Mouse (Mus musculus): Measurements from ENCODE around the gene Olfml1. TPM values are rescaled to one million over a fixed set of nuclear protein-coding genes. Genes with fewer than 3 reads are reported as not detected.

The Olfml1 gene
- polyA plus RNA-seq, 1 experiment = 3.5 TPM

GRCm38 (mm10) chr7:107536516-107536915 lies 30.7 kb upstream of the Olfml1 start:
- H3K36me3 ChIP-seq (ENCODE audit: control insufficient read depth, insufficient read depth, low read length) = no peaks in the 10 kb centered on the region
- TF ChIP-seq POLR2A (IDR thresholded peaks at IDR 0.05; ENCODE audit: low read depth, low read length) (no peak), CTCF (IDR thresholded peaks at IDR 0.05; ENCODE audit: extremely low read depth, insufficient read depth, insufficient read length, insufficient replicate concordance) (no peak)
- no peak for DNase-seq (ENCODE audit: low read depth in 1 of 2, low spot score in 2 of 2)
- H3K4me1 ChIP-seq (ENCODE audit: control insufficient read depth, insufficient read depth, insufficient read length) = no peaks in the 10 kb centered on the region
- no peak overlapping the region for H3K27ac ChIP-seq (ENCODE audit: insufficient read depth, low read length)
- WGBS = 86% methylated on average over 6 of the region's 6 CpGs
- no peak overlapping the region for H3K4me3 ChIP-seq (ENCODE audit: extremely low read depth, insufficient read depth, insufficient read length)
- H3K27me3 ChIP-seq (ENCODE audit: control insufficient read depth, insufficient read depth, low read length) = no peaks in the 10 kb centered on the region

DNA sequence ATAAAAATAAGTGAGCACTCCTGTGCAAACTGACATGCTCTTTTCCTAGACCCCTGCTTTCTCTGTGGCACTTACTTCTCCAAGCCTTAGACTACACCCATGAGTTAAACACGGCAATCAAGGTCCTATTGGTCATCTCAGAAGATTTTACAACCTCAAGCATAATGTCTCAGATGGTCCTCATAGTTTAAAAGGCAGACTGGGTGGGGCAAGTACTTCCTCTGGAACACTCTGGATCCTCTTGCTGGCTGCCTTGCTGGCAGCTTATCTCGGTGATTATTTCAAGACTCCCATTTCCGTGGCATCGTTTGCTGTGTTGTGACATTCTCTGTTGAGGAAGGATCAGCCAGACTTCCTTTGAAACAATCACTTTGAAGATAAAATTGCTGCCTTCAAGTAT lies 27.2 kb upstream of the Olfml1 start:
- no peak for TF ChIP-seq POLR2A (IDR thresholded peaks at IDR 0.05; ENCODE audit: low read depth, low read length)
- no peak for TF ChIP-seq CTCF (IDR thresholded peaks at IDR 0.05; ENCODE audit: extremely low read depth, insufficient read depth, insufficient read length, insufficient replicate concordance)
- no peaks in the 10 kb centered on the region for H3K36me3 ChIP-seq (ENCODE audit: control insufficient read depth, insufficient read depth, low read length)
- WGBS = 39% methylated on average over 4 of the region's 4 CpGs
- no peaks in the 10 kb centered on the region for H3K4me1 ChIP-seq (ENCODE audit: control insufficient read depth, insufficient read depth, insufficient read length)
- no peaks in the 10 kb centered on the region for H3K27me3 ChIP-seq (ENCODE audit: control insufficient read depth, insufficient read depth, low read length)
- no peak overlapping the region for H3K27ac ChIP-seq (ENCODE audit: insufficient read depth, low read length)
- H3K4me3 ChIP-seq (ENCODE audit: extremely low read depth, insufficient read depth, insufficient read length) = no peak overlapping the region
- DNase-seq (ENCODE audit: low read depth in 1 of 2, low spot score in 2 of 2) = no peak

GRCm38 (mm10) chr7:107545011-107545410 lies 22.2 kb upstream of the Olfml1 start:
- H3K4me3 ChIP-seq (ENCODE audit: extremely low read depth, insufficient read depth, insufficient read length) = no peak overlapping the region
- no peaks in the 10 kb centered on the region for H3K36me3 ChIP-seq (ENCODE audit: control insufficient read depth, insufficient read depth, low read length)
- H3K27me3 ChIP-seq (ENCODE audit: control insufficient read depth, insufficient read depth, low read length) = no peaks in the 10 kb centered on the region
- 89% methylated on average over 1 of the region's 1 CpGs for WGBS
- DNase-seq (ENCODE audit: low read depth in 1 of 2, low spot score in 2 of 2) = no peak
- H3K27ac ChIP-seq (ENCODE audit: insufficient read depth, low read length) = no peak overlapping the region
- TF ChIP-seq CTCF (IDR thresholded peaks at IDR 0.05; ENCODE audit: extremely low read depth, insufficient read depth, insufficient read length, insufficient replicate concordance) (no peak), POLR2A (IDR thresholded peaks at IDR 0.05; ENCODE audit: low read depth, low read length) (no peak)
- no peaks in the 10 kb centered on the region for H3K4me1 ChIP-seq (ENCODE audit: control insufficient read depth, insufficient read depth, insufficient read length)

DNA sequence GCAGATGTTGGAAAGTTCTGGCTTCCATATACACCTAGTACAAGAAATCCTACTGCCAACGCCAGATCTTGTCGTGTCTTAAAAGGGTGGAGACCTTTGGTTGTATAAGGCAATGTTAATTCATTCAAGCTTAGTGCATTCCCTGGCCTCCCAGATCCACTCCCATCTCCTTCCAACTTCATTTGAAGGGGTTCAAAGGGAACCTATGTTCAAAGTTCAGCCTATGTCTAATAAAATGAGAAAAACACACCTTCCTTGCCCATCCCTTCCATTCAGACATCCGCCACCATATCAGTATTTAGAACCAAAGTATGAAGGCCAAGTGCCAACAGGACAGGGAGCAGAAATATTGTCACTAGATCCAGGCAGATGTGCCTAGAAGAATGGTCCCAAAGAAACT lies 19.4 kb upstream of the Olfml1 start:
- Histone ChIP-seq H3K27me3 (ENCODE audit: control insufficient read depth, insufficient read depth, low read length) (no peaks in the 10 kb centered on the region), H3K27ac (ENCODE audit: insufficient read depth, low read length) (no peak overlapping the region), H3K36me3 (ENCODE audit: control insufficient read depth, insufficient read depth, low read length) (no peaks in the 10 kb centered on the region), H3K4me3 (ENCODE audit: extremely low read depth, insufficient read depth, insufficient read length) (no peak overlapping the region), H3K4me1 (ENCODE audit: control insufficient read depth, insufficient read depth, insufficient read length) (no peaks in the 10 kb centered on the region)
- TF ChIP-seq CTCF (IDR thresholded peaks at IDR 0.05; ENCODE audit: extremely low read depth, insufficient read depth, insufficient read length, insufficient replicate concordance) (no peak), POLR2A (IDR thresholded peaks at IDR 0.05; ENCODE audit: low read depth, low read length) (no peak)
- WGBS = 87% methylated on average over 3 of the region's 3 CpGs
- DNase-seq (ENCODE audit: low read depth in 1 of 2, low spot score in 2 of 2) = no peak

- WGBS = 24% methylated on average over 1 of the region's 1 CpGs
- H3K4me3 ChIP-seq (ENCODE audit: extremely low read depth, insufficient read depth, insufficient read length) = no peak overlapping the region
- no peak for TF ChIP-seq POLR2A (IDR thresholded peaks at IDR 0.05; ENCODE audit: low read depth, low read length)
- TF ChIP-seq CTCF (IDR thresholded peaks at IDR 0.05; ENCODE audit: extremely low read depth, insufficient read depth, insufficient read length, insufficient replicate concordance) = no peak
These were observed 13.8 kb upstream of the Olfml1 start for GRCm38 (mm10) chr7:107553461-107553860.

DNA sequence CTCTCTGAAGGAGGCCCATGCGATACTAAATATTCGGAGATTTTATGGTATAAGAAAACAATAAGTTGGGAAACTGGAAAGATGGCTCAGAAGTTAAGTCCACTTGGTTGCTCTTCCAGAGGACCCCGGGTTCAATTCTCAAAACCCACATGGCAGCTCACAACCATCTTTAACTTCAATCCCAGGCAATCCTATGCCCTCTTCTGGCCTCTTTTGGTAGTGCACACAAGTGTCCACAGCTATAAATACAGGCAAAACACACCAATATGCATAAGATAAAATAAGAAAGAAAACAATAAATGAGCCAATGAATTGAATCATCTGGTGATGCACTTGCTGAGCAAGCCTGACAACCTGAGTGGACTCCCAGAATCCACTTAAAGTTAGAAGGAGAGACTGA lies 11.3 kb upstream of the Olfml1 start:
- no peaks in the 10 kb centered on the region for H3K36me3 ChIP-seq (ENCODE audit: control insufficient read depth, insufficient read depth, low read length)
- WGBS = 90% methylated on average over 3 of the region's 3 CpGs
- H3K4me3 ChIP-seq (ENCODE audit: extremely low read depth, insufficient read depth, insufficient read length) = no peak overlapping the region
- no peaks in the 10 kb centered on the region for H3K4me1 ChIP-seq (ENCODE audit: control insufficient read depth, insufficient read depth, insufficient read length)
- TF ChIP-seq POLR2A (IDR thresholded peaks at IDR 0.05; ENCODE audit: low read depth, low read length) (no peak), CTCF (IDR thresholded peaks at IDR 0.05; ENCODE audit: extremely low read depth, insufficient read depth, insufficient read length, insufficient replicate concordance) (no peak)
- no peak overlapping the region for H3K27ac ChIP-seq (ENCODE audit: insufficient read depth, low read length)
- DNase-seq (ENCODE audit: low read depth in 1 of 2, low spot score in 2 of 2) = no peak
- no peaks in the 10 kb centered on the region for H3K27me3 ChIP-seq (ENCODE audit: control insufficient read depth, insufficient read depth, low read length)

More at GRCm38 (mm10) chr7:107553461-107553860, 13.8 kb upstream of the Olfml1 start:
- DNase-seq (ENCODE audit: low read depth in 1 of 2, low spot score in 2 of 2) = no peak
- Histone ChIP-seq H3K36me3 (ENCODE audit: control insufficient read depth, insufficient read depth, low read length) (no peaks in the 10 kb centered on the region), H3K4me1 (ENCODE audit: control insufficient read depth, insufficient read depth, insufficient read length) (no peaks in the 10 kb centered on the region), H3K27me3 (ENCODE audit: control insufficient read depth, insufficient read depth, low read length) (no peaks in the 10 kb centered on the region), H3K27ac (ENCODE audit: insufficient read depth, low read length) (no peak overlapping the region)

DNA sequence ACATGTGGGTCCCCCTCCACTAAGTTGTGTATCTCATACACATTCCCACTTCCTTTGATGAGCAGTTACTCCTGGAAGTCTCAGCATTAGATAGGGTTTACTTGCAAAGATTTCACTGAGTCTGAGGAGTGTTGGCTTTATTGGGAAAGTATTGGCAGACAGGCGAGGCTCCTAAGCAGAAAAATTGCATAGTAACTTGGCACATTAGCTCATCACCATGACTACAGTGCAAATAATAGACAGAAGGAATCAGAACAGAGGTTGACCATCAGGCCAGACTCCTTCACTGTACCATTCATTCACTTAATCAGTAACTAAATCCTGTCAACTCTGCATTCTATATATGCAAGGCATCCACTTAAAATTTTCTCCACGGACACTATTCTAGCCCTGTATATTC lies 6.6 kb upstream of the Olfml1 start:
- H3K36me3 ChIP-seq (ENCODE audit: control insufficient read depth, insufficient read depth, low read length) = no peaks in the 10 kb centered on the region
- H3K27me3 ChIP-seq (ENCODE audit: control insufficient read depth, insufficient read depth, low read length) = no peaks in the 10 kb centered on the region
- DNase-seq (ENCODE audit: low read depth in 1 of 2, low spot score in 2 of 2) = no peak
- no peak overlapping the region for H3K4me3 ChIP-seq (ENCODE audit: extremely low read depth, insufficient read depth, insufficient read length)
- TF ChIP-seq POLR2A (IDR thresholded peaks at IDR 0.05; ENCODE audit: low read depth, low read length) (no peak), CTCF (IDR thresholded peaks at IDR 0.05; ENCODE audit: extremely low read depth, insufficient read depth, insufficient read length, insufficient replicate concordance) (no peak)
- H3K4me1 ChIP-seq (ENCODE audit: control insufficient read depth, insufficient read depth, insufficient read length) = no peaks in the 10 kb centered on the region
- WGBS = 87% methylated on average over 2 of the region's 2 CpGs
- H3K27ac ChIP-seq (ENCODE audit: insufficient read depth, low read length) = no peak overlapping the region
